16 mouse cellular contexts compared by ENCODE assay signal in genomic region chr2:125496696-125497095, GRCm38 (mm10). TPM values are rescaled to one million over a fixed set of nuclear protein-coding genes. Genes with fewer than 3 reads are reported as not detected.
DNase-seq lines count a peak whose midpoint lies in the region; ATAC-seq and TF ChIP-seq lines count a peak whose summit lies in the region.
"Had no signal": no experiment of that assay in that cellular context is flagged by ENCODE, and none has a peak within 500 bp of the region (broad histone marks: within the 10 kb centered on the region; RNA-seq: fewer than 3 reads in every experiment).

No protein-coding gene starts in this region.

- peak; percentile 12; the same call in 1 of the 2 replicates for ATAC-seq in forebrain, embryonic 16.5 days
- no peak for ATAC-seq in forebrain, embryonic 14.5 days
- no peak for ATAC-seq in kidney, embryonic 16.5 days (ENCODE audit: low FRiP score, low TSS enrichment)

- no peak overlapping the region for H3K27ac ChIP-seq in forebrain, embryonic 16.5 days (ENCODE audit: low read length)
- no peak overlapping the region for H3K27ac ChIP-seq in forebrain, embryonic 14.5 days (ENCODE audit: low read depth, low read length)
- no peak overlapping the region for H3K27ac ChIP-seq in kidney, adult 2 months (ENCODE audit: insufficient read depth, low read depth, low read length)
- H3K27ac ChIP-seq in kidney, embryonic 16.5 days (ENCODE audit: low read length) = no peak overlapping the region
- H3K27ac ChIP-seq: embryonic facial prominence, embryonic 10.5 days; hindbrain, embryonic 14.5 days; lung, embryonic 15.5 days had no signal

- TF ChIP-seq CTCF in kidney, adult 2 months (conservative IDR thresholded peaks at IDR 0.05; ENCODE audit: insufficient read depth, insufficient read length, low read depth, low read length) = no peak

- no peaks in the 10 kb centered on the region for H3K4me1 ChIP-seq in forebrain, embryonic 16.5 days (replicated peaks; ENCODE audit: control insufficient read depth, insufficient read depth, low read length)
- H3K4me1 ChIP-seq in forebrain, embryonic 14.5 days (ENCODE audit: control insufficient read depth, insufficient read depth, low read length) = no peaks in the 10 kb centered on the region
- no peaks in the 10 kb centered on the region for H3K4me1 ChIP-seq in kidney, adult 2 months (ENCODE audit: control insufficient read depth, insufficient read depth, low read length)
- H3K4me1 ChIP-seq in kidney, embryonic 16.5 days (ENCODE audit: insufficient read depth, low read length) = peaks cover 10% of the 10 kb centered on the region; the same call in 1 of the 2 replicates

- no peak for TF ChIP-seq POLR2A in kidney, adult 2 months (IDR thresholded peaks at IDR 0.05; ENCODE audit: low read depth, low read length)

- no peak overlapping the region for H3K4me3 ChIP-seq in forebrain, embryonic 16.5 days (replicated peaks; ENCODE audit: low read length)
- H3K4me3 ChIP-seq in forebrain, embryonic 14.5 days (ENCODE audit: low read depth, low read length) = no peak overlapping the region
- H3K4me3 ChIP-seq in kidney, adult 2 months (ENCODE audit: insufficient read depth, low read depth, low read length) = no peak overlapping the region
- no peak overlapping the region for H3K4me3 ChIP-seq in kidney, embryonic 16.5 days (ENCODE audit: low read length)
- H3K4me3 ChIP-seq: embryonic facial prominence, embryonic 10.5 days; lung, embryonic 15.5 days had no signal

- no peaks in the 10 kb centered on the region for H3K9me3 ChIP-seq in forebrain, embryonic 16.5 days (ENCODE audit: control insufficient read depth, low read length)
- no peaks in the 10 kb centered on the region for H3K9me3 ChIP-seq in forebrain, embryonic 14.5 days (replicated peaks; ENCODE audit: control insufficient read depth, low read length)
- no peaks in the 10 kb centered on the region for H3K9me3 ChIP-seq in kidney, embryonic 16.5 days (ENCODE audit: low read length)
- H3K9me3 ChIP-seq: lung, embryonic 15.5 days had no signal

- H3K9ac ChIP-seq in forebrain, embryonic 16.5 days (replicated peaks; ENCODE audit: low read depth, low read length) = no peak overlapping the region
- no peak overlapping the region for H3K9ac ChIP-seq in forebrain, embryonic 14.5 days (ENCODE audit: low read length)
- H3K9ac ChIP-seq in kidney, embryonic 16.5 days (replicated peaks; ENCODE audit: low read length) = no peak overlapping the region
- H3K9ac ChIP-seq: hindbrain, embryonic 14.5 days; lung, embryonic 15.5 days had no signal

- WGBS in forebrain, embryonic 16.5 days = 82% methylated on average over 5 of the region's 5 CpGs
- 87% methylated on average over 5 of the region's 5 CpGs for WGBS in forebrain, embryonic 14.5 days
- 80% methylated on average over 5 of the region's 5 CpGs for WGBS in kidney, adult 2 months
- 88% methylated on average over 5 of the region's 5 CpGs for WGBS in kidney, embryonic 16.5 days

- H3K36me3 ChIP-seq in forebrain, embryonic 16.5 days (ENCODE audit: control insufficient read depth, insufficient read depth) = peaks cover under 1% of the 10 kb centered on the region; the same call in 1 of the 2 replicates
- H3K36me3 ChIP-seq in forebrain, embryonic 14.5 days (ENCODE audit: control insufficient read depth, insufficient read depth, low read length) = 0 out of 2 replicates have a peak, but pooled peaks cover 3% of the 10 kb centered on the region
- no peaks in the 10 kb centered on the region for H3K36me3 ChIP-seq in kidney, adult 2 months (ENCODE audit: control insufficient read depth, insufficient read depth, low read length)
- H3K36me3 ChIP-seq in kidney, embryonic 16.5 days (ENCODE audit: insufficient read depth, low read length) = 0 out of 2 replicates have a peak, but pooled peaks cover 2% of the 10 kb centered on the region

- H3K27me3 ChIP-seq in forebrain, embryonic 16.5 days (replicated peaks; ENCODE audit: control insufficient read depth, insufficient read depth, low read length) = no peaks in the 10 kb centered on the region
- H3K27me3 ChIP-seq in forebrain, embryonic 14.5 days (replicated peaks; ENCODE audit: control insufficient read depth, insufficient read depth, low read length) = no peaks in the 10 kb centered on the region
- no peaks in the 10 kb centered on the region for H3K27me3 ChIP-seq in kidney, adult 2 months (replicated peaks; ENCODE audit: control insufficient read depth, insufficient read depth, low read length)
- no peaks in the 10 kb centered on the region for H3K27me3 ChIP-seq in kidney, embryonic 16.5 days (ENCODE audit: insufficient read depth, low read length)
- H3K27me3 ChIP-seq: lung, embryonic 15.5 days had no signal

- DNase-seq in forebrain, embryonic 14.5 days (ENCODE audit: low spot score) = no peak
- peak; percentile 39 for DNase-seq in kidney, adult 2 months
- DNase-seq in lung, postnatal 10 days = peak; percentile 73
- no peak for DNase-seq in lung, postnatal 14 days
- peak; percentile 33 for DNase-seq in heart, postnatal 4 days
- DNase-seq in right cerebral cortex, postnatal 25 days = no peak
- DNase-seq: adrenal gland, postnatal 10 days; B cell, adult 2 months; kidney, postnatal 4 days had no signal

- no peak overlapping the region for H3K4me2 ChIP-seq in forebrain, embryonic 16.5 days (ENCODE audit: low read length)
- no peak overlapping the region for H3K4me2 ChIP-seq in forebrain, embryonic 14.5 days (ENCODE audit: low read length)
- no peak overlapping the region for H3K4me2 ChIP-seq in kidney, embryonic 16.5 days (replicated peaks; ENCODE audit: low read depth, low read length)
- H3K4me2 ChIP-seq: hindbrain, embryonic 14.5 days; lung, embryonic 15.5 days had no signal

RNA-seq across cellular contexts. Expression of gene Gm9913, which starts 8.2 kb away (rescaled TPM):
- 0.35 TPM in 1 of 2 replicates, not detected in the other for polyA plus RNA-seq in forebrain, embryonic 16.5 days (2015; fragmentation: Nextera tagmentation; extraction: Ambion mirVana)
- 0.14 TPM in 2 replicates for polyA plus RNA-seq in forebrain, embryonic 14.5 days (2014; fragmentation: Nextera tagmentation; extraction: Ambion mirVana)
- 0.05 and 0.06 TPM in 2 replicates for polyA plus RNA-seq in kidney, adult 2 months (2012; rRNA removed)
- polyA plus RNA-seq in kidney, embryonic 16.5 days (2015; fragmentation: Nextera tagmentation; extraction: Ambion mirVana) = 0.18 and 0.22 TPM in 2 replicates
- under 1 TPM; 0.57 to 0.65 TPM for total RNA-seq in heart, postnatal 4 days (2021)
- total RNA-seq: liver, adult 2 months; neutrophil, adult 5-6 weeks had no signal
- polyA plus RNA-seq: hindbrain, embryonic 14.5 days; liver, adult 2 months had no signal

RNA-seq across cellular contexts. Expression of gene Fbn1, which starts 11.1 kb away (rescaled TPM):
- 2.1 and 2.5 TPM in 2 replicates for polyA plus RNA-seq in forebrain, embryonic 16.5 days (2015; fragmentation: Nextera tagmentation; extraction: Ambion mirVana)
- polyA plus RNA-seq in forebrain, embryonic 14.5 days (2014; fragmentation: Nextera tagmentation; extraction: Ambion mirVana) = 2.1 and 2.9 TPM in 2 replicates
- 6.5 and 6.7 TPM in 2 replicates for polyA plus RNA-seq in kidney, adult 2 months (2012; rRNA removed)
- 15.2 and 15.5 TPM in 2 replicates for polyA plus RNA-seq in kidney, embryonic 16.5 days (2015; fragmentation: Nextera tagmentation; extraction: Ambion mirVana)
- total RNA-seq in heart, postnatal 4 days (2021) = 100 to 1,000 TPM; 223 to 241 TPM

Comparison
In these comparisons a context has a peak if more than half of its experiments do, and no peak if none do; other contexts are left out.
1. DNase-seq: peak in kidney, adult 2 months (single experiment), lung, postnatal 10 days (single experiment) and heart, postnatal 4 days (single experiment); none in forebrain, embryonic 14.5 days (single experiment), lung, postnatal 14 days (single experiment) and right cerebral cortex, postnatal 25 days (single experiment).